Mouse (Mus musculus): ENCODE measurements around the gene Slc24a3.

Slc24a3 gene

DNA sequence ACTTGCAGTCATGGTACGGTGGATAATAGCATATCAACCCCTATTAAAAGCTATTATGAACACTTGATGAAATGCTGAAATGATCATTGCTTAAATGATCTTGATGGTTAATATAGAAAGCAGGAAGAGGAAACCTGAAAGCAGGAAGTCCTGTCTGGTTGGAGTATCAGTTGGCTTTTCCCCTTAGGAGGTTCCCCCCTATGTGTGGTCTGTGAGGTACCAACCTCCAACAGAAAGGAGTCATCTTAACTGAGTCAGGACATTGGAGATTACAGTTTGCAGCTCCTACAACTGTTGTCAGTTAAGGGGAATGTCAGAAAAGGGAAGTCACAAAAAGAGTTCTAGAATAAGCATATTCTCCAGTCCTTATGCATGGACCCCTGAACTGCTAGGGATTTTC is 266.5 kb downstream of the Slc24a3 start:
- no peak for DNase-seq (ENCODE audit: low spot score in 2 of 2)

DNA sequence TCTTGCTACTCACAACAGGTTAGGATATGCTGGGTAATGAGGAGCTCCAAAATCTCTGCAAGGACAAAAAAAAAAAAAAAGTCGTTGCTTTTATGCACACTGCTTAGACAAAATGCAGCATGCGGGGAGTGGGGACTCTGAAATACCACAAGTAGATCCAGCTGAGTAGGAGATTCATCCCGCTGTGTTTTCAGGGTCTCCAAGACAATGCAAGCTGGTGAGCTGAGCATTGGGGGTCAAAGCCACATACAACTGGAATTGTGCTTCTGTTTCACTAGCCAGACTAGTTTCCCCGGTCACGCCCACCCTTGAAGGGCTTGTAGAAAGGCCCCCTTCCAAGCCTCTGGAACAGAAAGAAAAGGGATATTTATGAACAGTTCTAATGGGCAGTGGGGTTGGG is 270.8 kb downstream of the Slc24a3 start:
- DNase-seq (ENCODE audit: low spot score in 2 of 2) = no peak

DNA sequence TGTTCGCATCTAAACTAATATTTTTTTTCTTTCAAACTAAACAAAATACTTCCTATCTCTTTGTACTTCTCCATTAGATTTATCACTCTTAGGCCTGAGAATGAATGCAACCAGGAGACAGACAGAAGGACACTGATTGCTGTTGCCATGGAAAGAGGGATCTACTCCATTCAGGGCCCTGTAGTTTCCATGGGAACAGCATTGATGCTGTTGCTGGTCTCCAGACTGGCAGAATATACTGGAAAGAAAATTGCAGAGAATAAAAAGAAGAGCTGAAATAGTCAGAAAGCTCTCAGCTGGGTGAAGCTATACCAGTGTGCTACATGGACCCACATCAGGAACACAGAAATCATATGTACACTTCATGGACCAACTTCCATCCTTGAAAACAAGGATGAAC is 272.2 kb downstream of the Slc24a3 start:
- no peak for DNase-seq (ENCODE audit: low spot score in 2 of 2)

DNA sequence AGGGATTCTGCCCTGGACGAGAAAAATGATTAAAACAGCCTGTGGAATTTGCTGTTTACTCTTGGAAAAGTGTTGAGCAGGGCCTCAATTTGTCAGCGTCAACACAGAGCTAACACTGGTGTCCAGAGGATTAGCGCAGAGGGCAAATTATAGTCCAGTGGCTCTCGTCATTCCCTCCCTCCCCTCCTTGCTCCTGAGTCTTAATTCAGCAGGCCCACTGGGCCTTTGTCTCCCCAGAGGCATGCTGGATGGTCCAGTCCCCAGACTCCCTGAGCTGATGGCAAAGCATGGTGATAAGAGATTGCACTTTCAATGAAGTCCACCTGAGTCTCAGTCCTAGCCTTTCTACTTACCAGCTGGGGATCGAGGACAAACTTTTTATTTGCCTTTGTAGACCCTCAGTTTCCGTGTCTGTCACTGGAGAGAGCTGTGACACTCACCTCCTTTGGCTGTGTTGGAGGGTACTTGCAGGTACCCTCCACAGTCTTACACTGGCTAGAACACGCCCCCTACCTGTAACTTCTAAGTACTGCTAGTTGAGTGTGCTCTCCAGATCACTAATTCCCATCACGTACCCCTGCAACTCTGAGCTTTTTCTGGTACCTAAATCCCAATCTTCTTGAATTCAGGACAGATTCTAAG is 289.7 kb downstream of the Slc24a3 start:
- DNase-seq (ENCODE audit: low spot score in 2 of 2) = no peak

DNA sequence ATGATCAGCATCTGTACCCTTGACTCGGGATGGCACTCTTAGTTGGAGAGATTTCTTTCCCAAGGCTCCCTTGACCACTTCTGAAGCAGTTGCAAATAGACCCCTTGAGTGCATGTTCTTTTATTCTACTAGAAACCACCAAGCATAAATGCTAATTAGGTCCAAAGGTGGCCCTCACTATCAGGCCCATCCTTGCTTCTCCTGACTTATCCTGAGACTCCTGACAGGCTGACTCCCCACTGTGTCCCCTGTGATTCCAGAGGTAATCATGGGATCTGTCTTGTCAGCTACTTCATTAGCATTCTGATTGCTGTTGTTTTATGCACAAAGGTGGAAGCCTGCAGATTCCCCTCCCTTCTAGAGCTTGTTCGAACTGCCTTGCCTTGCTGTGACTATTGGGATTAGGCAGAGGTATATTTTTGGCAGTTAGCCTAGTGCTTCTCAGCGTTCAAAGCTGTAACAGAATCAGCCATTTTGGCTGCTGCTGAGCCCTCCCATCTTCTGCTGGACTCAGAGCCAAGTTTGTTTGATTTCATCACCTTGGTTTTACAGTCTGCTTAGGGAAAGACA is 293.4 kb downstream of the Slc24a3 start:
- DNase-seq (ENCODE audit: low spot score in 2 of 2) = no peak

DNA sequence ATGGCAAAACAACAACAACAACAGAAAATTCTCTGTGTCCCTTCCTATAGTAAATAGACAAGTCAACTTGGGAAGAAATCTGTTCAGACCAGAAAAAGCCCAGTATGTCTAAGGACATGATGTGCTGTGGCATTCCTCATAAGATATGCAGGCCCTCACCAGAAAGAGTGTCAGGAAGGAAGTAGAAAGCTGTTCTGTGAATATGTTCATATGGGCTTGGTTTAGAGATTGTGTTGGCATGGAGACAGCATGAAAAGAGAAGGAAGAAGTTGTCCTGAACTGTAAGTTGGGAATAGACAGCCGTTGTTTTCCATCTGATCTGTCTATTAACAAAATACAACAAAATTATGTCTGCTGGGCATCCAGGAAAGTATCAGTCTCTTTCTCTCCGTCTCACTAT is 294.7 kb downstream of the Slc24a3 start:
- no peak for DNase-seq (ENCODE audit: low spot score in 2 of 2)

DNA sequence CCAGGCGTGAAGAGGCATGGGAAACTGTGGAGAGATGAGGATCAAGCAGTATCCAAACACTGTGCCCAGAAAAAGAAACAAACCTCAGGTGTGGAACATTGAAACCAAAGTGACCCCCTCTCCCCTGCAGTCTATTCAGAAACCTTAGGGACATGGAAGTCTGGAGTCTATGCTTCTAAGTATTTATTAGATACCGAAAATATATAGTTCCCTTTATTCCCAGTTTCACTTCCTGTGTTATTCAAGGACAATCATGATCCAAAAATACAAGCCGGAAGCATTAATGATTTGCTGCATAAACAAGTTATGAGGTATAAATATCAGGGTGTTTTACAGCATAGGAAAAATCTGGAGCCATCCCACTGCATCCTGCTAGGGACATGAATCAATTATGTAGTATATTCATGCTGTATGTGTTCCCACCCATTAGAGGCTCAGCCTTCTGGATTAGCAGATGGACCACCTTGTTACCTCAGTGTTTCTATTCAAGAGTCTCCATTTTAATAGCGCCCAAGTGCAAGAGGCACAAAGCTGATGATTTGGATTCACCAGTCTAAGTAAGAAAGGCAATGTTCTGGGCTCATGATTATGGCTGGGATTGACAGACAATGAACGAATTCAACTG is 301.3 kb downstream of the Slc24a3 start:
- no peak for DNase-seq (ENCODE audit: low spot score in 2 of 2)

DNA sequence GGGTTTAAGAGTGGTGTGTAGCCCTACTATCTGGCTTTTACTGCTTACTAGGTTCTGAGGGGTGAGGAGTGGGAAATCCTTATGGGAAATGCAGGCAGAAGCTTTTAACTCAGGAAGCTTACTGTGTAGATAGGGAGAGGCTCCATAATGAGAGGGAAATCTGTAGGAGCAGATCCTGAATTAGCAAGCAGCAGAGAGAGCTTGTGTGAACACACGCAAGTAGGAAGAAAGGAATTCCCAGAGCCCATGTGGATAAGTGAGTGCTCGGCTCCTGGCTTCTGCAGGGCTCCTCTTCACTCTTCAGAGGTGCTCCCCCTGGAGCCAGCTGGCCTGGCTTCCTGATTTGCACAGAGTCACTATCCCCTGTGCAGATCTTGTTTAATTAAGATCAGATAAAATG is 309.9 kb downstream of the Slc24a3 start:
- DNase-seq (ENCODE audit: low spot score in 2 of 2) = no peak

DNA sequence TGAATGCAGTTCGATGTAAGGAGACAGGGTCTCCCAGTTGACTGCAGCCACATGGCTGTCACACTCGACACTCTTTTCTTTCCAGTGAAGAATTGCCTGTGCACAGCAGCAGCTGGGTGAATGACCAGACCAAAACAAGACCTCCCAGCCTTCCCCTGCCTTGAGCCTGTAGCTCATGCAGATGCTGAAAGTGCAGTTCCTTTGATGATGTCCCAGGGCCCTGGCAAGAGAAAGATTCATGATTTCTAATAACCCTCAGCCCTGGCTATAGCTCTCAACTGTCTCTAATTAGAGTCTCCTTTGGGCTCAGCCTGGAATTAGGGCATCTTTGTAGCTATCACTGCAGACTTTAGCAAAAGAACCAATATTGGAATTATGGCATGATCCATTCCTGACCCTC is 312.1 kb downstream of the Slc24a3 start:
- no peak for DNase-seq (ENCODE audit: low spot score in 2 of 2)

DNA sequence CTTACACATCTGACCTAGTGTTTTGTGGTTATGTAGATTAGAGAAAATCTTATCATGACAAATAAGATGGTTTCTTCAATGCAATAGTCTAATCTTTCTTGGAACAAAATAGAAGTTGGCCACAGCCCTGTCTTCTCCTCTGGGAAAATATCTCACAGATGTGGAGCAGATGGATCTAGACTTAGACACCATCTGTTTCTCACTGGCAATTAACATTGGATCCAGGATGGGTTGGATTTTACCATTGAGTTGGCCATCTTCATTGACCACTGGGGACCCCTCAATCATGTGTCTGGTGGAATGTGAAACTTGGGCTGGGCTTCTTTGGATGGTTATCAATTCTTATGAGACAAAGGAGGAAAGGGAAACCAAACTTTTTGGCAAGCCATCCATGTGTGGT is 332.7 kb downstream of the Slc24a3 start:
- no peak for DNase-seq (ENCODE audit: low spot score in 2 of 2)

DNA sequence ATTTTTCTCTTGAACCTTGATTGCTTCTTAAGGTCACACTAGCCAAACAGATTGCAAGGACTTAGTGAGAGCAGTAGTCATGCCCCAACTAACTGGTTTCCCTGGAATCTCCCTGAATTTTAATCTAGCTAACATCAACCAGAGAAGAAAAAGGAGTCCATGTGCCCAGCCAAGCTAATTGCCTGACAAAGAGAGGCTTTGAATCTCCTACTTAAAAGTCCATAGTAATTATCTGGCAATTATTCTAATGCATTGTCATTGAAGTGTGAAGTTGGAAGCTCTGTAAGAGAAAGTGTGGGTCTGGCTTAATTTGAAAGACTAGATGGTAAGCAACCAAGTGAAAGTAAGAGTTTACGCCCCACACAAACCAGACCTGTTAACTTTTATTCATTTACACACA is 333.9 kb downstream of the Slc24a3 start:
- DNase-seq (ENCODE audit: low spot score in 2 of 2) = no peak

DNA sequence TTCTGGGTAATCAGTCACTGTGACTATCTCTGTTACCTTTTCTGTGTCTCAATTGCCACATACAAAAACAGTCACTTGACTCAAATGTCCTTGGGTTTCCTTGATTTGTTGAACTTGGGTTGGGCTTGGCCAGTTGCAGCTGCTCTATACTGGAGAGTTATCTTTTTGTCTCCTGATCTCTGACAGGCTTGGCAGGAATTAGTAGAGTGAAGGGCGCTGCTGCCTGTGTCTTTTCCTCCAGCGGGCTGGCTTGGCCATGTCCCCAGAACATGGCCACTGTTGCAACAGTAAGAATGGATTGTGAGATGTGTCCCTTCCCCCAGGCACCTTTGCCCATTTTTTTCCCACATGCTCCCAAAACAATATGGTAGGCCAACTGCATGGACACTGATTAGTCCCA is 340.1 kb downstream of the Slc24a3 start:
- DNase-seq (ENCODE audit: low spot score in 2 of 2) = no peak

DNA sequence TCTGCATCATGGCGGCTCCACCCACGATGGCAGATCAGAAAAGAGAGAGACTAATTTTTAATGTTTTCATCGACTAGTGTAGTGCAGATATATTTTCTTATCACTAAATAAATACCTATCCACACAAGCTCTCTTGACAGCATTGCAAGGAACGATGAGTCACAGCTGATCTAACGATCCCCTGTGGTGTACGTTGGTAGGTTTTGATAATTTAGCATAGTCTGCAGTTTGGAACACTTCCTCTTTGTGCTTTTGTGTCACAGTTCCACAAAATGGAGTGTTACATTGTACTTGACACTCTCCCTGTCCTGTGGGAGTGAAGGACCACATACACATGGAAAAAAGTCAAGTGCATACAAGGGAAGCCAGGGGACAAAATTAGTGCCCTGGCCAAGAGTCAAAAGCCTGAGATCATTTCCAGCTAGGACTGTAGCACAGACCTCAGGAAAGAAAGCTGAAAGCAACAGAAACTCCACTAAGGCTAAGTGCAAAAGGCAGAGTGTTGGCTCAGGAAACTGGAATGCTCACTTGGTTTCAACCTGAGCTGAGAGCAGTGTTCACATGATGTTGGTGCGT is 343.2 kb downstream of the Slc24a3 start:
- DNase-seq (ENCODE audit: low spot score in 2 of 2) = no peak

DNA sequence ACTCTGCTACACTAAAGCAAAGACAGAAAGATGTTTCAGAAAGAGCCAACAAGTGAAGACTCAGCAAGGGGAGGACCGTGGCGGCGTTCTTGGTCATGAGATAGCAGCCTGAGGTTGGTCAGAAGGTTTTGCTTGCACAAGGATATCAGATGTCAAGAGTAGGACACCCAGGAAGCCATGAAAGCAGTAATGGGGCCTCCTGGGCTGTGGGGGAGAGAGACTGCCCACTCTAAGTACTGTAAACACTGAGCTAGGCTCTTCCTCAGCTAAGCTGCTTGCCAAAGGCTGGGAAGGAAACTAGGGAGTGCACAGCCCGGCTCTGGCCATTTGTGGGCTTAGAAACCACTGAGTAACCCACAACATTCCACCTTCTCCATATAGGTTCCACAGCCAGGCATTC is 348.4 kb downstream of the Slc24a3 start:
- DNase-seq (ENCODE audit: low spot score in 2 of 2) = no peak

DNA sequence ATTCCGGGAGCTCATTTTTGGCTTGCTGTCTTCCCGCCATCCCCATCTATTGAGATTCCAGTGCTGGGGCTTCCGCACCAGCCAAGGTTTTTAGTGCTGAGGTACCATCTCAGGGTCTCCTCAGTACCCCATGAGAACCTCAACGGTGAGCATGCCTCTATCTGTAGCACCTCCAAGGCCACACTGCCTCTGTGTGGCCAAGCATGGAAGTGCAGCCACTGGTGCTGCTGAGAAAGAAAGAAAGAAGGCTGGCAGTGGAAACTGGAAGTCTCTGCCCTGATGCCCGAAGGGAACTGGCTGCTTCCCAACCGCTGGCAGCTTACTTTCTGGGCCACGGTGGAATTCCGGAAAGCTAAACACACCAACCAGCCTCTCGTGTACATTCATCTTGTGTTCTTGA is 349.8 kb downstream of the Slc24a3 start:
- peak; percentile 21 to 31 for DNase-seq (ENCODE audit: low spot score in 2 of 2)

DNA sequence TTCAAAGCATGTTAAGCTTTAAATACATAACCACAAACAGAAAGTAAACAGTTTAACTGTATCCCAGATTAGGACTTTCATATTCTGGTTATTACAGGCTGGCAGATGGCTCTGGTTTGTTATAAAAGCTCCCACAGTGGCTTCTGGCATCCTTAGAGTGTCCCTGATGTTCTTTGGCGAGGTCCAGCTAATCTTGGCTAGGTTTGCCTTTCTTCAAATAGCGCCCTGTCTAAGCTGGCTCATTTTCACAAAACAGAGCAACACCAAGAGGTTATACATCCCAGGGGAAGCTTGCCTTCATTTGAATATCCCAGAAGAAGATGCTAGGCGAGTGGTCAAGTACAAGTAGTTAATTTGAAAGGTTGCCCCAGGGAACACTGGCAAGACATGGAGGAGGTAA is 354.5 kb downstream of the Slc24a3 start:
- no peak for DNase-seq (ENCODE audit: low spot score in 2 of 2)

DNA sequence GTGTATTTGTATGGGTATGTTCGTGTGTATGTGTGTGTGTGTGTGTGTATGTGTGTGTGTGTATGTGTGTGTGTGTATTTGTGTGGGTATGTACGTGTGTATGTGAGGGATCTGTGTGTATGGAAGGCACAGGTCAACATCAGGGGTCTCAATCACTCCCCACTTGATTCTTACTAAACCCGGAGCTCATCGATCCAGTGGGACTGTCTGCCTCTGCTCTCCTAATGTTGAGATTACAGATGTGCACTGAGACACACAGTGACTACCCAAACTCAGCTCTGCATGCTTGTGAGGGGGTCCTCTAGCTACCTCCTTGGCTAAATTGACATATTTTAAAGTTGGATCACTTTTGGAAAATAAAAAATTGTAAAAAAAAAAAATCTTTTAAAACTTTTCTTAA is 355.8 kb downstream of the Slc24a3 start:
- DNase-seq (ENCODE audit: low spot score in 2 of 2) = no peak

DNA sequence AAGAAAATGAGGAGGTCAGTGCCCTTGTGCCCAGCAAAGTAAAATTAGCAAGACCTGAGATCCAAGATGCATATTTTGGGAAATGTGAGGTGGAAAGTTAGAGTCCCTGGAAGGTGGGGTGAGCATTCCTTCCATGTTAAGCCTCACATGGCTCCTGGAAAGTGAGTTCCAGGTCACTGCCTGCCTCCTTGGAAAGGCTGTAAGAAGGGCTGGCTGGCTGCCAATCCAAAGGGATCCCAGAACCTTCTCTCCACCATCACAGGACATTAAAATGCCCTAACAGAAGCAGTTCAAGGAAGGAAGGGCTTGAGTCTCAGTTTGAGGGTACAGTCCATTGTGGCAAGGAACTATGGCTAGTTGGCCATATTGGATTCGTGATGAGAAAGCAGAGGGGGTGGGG is 359.6 kb downstream of the Slc24a3 start:
- no peak for DNase-seq (ENCODE audit: low spot score in 2 of 2)

DNA sequence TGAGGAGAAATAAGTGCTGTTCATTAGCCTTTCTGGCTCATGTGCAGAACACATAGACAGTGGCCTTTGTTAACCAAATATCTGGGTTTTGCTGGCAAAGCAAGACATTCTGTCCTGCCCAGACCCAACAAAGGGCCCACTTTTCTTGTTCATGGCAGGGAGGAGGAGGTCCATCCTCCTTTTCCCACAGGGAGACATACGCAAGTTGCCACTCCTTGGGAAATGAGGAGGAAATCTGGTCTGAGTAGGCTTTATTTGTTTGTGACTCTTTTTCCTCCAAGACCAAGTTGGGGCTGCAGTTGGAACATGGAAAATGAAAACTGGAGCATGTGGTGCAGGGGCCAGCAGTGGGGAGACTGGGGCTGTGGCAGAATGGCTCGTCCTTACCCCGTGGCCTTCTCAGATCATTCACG is 363.4 kb downstream of the Slc24a3 start:
- DNase-seq (ENCODE audit: low spot score in 2 of 2) = no peak

DNA sequence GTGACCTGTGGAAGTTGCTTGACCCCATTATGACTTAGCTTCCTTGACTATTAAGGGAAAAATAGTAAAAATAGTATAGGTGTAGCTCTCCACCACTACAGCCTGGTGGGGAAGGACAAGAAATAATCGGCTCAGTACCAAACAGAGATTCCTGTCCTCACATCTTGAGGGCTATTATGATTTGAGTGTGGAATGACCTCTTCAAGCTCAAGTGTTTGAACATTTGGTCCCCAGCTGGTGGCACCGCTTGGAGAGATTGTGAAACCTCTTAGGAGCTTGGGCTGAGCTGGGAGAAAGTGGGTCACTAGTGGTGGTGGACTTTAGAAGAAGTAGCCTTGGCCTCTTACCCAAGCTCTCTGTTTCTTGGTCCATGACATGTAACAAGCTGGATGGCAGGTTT is 365.5 kb downstream of the Slc24a3 start:
- DNase-seq (ENCODE audit: low spot score in 2 of 2) = no peak

DNA sequence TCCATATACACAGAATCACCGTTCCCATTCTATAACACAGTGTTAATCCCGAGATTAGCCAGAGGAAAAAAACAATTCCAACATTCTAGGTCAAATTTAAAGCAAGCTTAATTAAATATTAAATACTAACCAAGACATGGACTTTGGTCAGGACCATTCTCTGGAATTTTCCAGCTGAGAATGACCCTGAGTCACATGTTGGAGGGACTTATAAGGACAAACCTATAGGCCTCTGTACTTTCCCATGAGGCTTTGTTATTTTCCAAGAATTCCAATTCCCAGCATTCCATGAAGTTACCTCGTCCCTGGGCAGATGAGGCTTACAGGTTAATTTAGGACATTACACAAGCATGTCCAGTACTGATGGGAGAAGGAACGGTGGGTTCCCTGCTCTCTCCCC is 367.8 kb downstream of the Slc24a3 start:
- DNase-seq (ENCODE audit: low spot score in 2 of 2) = no peak

DNA sequence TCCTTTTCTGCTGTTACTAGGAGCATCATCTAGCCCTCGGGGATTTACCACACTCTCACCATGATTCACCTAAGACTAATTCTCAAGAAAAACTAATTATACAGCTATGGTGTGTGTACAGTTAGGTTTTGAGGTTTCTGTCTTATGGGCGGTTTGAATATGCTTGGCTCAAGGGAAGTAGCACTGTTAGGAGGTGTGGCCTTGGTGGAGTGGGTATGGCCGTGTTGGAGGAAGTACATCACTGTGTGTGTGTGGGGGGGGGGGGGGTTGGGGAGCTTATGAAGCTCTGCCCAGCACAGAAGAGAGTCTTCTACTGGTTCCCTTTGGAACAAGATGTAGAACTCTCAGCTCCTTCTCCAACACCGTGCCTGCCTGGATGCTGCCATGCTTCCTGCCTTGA is 368.2 kb downstream of the Slc24a3 start:
- DNase-seq (ENCODE audit: low spot score in 2 of 2) = no peak

DNA sequence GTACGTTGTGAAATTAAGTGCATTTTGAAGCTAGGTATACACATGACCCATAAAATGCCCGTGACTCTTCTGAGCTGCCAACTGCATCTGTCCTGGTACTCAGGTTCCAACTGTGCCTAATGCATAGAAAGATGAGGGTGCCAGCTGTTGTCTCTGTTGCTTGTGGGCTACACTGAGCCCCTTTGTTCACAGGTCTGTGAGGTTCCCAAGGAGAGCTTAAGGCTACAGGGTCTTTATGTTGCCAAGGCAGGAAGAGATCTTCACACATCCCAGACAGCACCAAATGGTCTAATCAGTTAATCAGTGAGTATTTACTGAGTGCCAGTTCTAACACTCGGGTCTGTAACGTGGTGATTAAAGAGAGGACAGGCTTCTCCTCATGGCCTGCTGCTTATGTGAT is 369.4 kb downstream of the Slc24a3 start:
- no peak for DNase-seq (ENCODE audit: low spot score in 2 of 2)

Measured in urinary bladder, adult 18-20 months (tissue).